Mouse (Mus musculus): ENCODE results near the gene Zfp92.

Zfp92 gene

GRCm38 (mm10) chrX:73467446-73468241, 56.7 kb downstream of the Zfp92 start:
- in situ Hi-C loops (cut with MboI; ENCODE audit: low pct_unique_long_range_greater_than_20kb in 1 of 2, low sequenced_read_pairs in 2 of 2, unreplicated experiment in 1 of 2): no loop called here

DNA sequence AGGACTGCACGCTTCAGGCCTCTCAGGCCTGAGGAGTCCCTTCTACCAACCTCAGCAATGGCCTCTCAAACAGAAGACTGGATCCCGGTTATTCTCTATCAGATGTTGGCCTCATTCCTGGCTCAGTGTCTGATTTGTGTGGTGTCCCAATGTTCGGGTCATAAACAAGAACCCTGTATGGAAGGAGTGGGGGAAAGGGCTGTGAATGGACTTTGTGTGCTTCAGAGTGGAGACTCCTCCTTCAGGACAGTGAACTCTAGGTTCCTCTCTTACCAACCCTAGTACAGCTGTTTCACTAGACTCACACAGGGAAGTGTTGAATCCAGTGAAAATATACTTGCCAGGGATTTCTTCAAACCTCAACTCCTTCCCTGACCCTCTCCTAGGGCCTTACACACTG, 57.4 kb downstream of the Zfp92 start:
- in situ Hi-C loops (cut with MboI; ENCODE audit: low pct_unique_long_range_greater_than_20kb in 1 of 2, low sequenced_read_pairs in 2 of 2, unreplicated experiment in 1 of 2): no loop called here

DNA sequence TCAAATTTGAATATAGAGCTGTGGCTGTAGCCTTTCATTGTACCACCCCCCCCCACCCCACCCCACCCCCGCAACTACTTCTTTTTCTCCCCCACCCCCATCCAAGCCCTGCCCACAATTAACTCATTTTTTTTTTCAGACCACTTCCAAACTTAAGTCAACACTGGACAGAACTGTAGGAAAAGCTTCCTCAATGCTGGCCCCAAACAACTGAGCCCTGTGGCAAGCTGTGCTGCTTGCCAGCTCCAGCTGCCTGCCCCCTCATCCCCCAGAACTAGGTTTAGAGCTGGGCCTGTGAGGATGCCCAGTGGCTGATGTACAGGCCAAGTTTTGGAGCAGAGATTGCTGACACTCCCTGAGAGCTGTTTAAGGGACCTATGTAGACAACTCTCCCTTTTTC, 57.9 kb downstream of the Zfp92 start:
- in situ Hi-C loops (cut with MboI; ENCODE audit: low pct_unique_long_range_greater_than_20kb in 1 of 2, low sequenced_read_pairs in 2 of 2, unreplicated experiment in 1 of 2): no loop called here

DNA sequence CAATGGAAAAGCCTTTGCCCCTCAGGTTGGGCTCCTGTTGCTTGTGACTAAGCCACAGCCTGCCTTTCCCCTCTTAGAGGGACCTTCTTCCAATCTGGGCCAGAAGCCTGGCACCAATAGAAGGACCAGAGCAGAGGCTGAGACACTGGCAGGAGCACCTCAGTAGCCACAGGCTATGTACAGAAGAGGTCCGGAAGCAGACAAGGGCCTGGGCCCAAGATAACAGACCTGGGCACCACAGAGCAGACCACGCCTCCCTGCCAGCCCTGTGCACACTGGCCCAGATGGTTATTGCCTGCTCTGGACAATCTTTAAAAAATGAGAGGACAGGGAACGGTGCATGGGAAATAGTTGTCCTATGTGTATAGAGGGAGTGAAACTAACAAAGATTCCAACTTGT, 60.9 kb downstream of the Zfp92 start:
- in situ Hi-C loops (cut with MboI; ENCODE audit: low pct_unique_long_range_greater_than_20kb in 1 of 2, low sequenced_read_pairs in 2 of 2, unreplicated experiment in 1 of 2): no loop called here

- in situ Hi-C loops (cut with MboI; ENCODE audit: low pct_unique_long_range_greater_than_20kb in 1 of 2, low sequenced_read_pairs in 2 of 2, unreplicated experiment in 1 of 2): no loop called here
Measured at GRCm38 (mm10) chrX:73474340-73475165, 63.7 kb downstream of the Zfp92 start.

DNA sequence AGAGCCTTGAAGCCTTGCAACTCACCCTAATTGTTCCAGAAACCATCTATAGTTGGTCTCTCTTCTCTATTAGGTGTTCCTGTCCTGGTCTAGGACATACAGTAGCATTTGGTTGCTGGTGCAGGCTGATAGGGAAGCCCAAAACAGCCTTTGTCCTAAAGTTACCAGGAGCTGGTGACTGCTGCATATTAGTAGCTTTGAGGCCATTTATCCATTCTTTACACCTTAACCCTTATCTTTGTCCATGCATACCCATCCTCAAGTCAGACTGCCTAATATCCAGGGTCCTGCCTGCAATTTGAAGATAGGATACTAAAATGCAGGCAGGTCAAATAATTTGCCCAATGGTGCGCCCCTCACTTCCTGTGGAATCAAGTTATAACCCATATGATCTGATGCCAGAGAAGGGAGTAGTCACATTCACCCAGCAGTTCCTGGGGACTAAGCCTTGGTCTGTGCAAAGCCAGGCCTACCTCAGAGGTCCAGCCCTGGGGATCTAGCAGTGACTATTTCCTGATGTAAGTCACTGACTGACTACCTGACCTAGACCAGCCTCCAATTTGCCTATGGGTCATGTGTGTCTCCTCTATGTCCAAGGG, 64.9 kb downstream of the Zfp92 start:
- in situ Hi-C loops (cut with MboI; ENCODE audit: low pct_unique_long_range_greater_than_20kb in 1 of 2, low sequenced_read_pairs in 2 of 2, unreplicated experiment in 1 of 2): no loop called here

DNA sequence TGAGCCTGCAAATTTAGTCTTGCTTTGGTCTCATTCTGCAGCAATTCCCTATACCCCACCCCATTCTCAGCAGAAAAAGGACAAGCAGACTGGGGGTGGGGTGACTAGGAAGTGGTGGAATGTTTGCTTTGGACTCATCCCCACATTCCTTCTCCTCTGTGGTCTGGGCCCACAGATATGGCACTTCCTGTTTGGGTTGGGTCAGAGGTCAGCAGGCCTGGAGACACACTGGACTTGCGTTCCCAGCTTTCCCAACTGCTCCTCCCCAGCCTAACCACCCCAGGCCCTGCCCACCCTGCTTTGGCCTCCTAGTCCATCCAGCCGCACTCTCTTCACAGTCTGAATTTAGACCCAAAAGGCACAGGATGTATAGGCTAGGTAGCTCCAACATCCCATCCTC, 65.7 kb downstream of the Zfp92 start:
- in situ Hi-C loops (cut with MboI; ENCODE audit: low pct_unique_long_range_greater_than_20kb in 1 of 2, low sequenced_read_pairs in 2 of 2, unreplicated experiment in 1 of 2): no loop called here

DNA sequence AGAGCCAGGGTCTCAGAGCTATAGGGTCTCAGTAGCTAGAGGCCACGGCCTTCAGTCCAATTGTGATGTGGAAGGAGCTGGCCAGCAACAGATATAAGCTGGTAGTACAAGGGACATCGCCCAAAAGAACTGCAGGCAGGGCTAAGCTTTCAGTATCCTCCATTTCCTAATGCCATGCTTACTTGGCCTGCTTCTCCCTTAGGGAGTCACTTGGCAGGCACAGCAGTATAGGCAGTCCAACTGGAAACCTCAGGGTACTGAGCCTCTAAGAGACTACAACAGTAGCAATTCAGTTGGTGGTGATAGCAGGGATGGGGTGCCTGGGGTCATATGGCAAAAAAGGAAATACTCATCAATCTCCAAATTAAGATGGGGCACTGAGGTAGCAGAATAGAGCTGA, 66.6 kb downstream of the Zfp92 start:
- in situ Hi-C loops (cut with MboI; ENCODE audit: low pct_unique_long_range_greater_than_20kb in 1 of 2, low sequenced_read_pairs in 2 of 2, unreplicated experiment in 1 of 2): no loop called here
